Mouse (Mus musculus) ES-Bruce4 (cell line): ENCODE data around the gene Pmpca.

Experiments used
- CTCF ChIP-seq: IDR thresholded peaks from one replicate; pipeline ENCODE4 v1.8.1; 2011; ENCODE audit warnings: low read depth, low read length
- EP300 ChIP-seq: IDR thresholded peaks from 2 replicates; pipeline ENCODE4 v1.6.1; 2011; ENCODE audit warnings: low read depth, low read length; ENCODE audit not compliant: insufficient read depth

- no peak for TF ChIP-seq CTCF
- no peak for TF ChIP-seq EP300
Measured at GRCm38 (mm10) chr2:26441261-26441660, 52.1 kb downstream of the Pmpca start.
